Mouse (Mus musculus) testis, adult 2 months (tissue): ENCODE results near the gene Hs6st1.

Experiments
- CTCF ChIP-seq: fragments of 200-500 bp; IDR thresholded peaks from 2 replicates; pipeline ENCODE4 v1.5.1; 2012; ENCODE audit warnings: low read depth, mild to moderate bottlenecking, inconsistent platforms, low read length, moderate library complexity; ENCODE audit not compliant: control insufficient read depth, insufficient read depth, insufficient replicate concordance
- POLR2A ChIP-seq: fragments of 200-500 bp; IDR thresholded peaks from 2 replicates; pipeline ENCODE4 v1.6.1; 2012; ENCODE audit warnings: low read depth, mild to moderate bottlenecking, inconsistent platforms, low read length, moderate library complexity; ENCODE audit not compliant: control insufficient read depth

GRCm38 (mm10) chr1:36090011-36090721 is 22.0 kb downstream of the Hs6st1 start:
- TF ChIP-seq CTCF (no peak), POLR2A (no peak)
